Mouse (Mus musculus) G1E (cell line): ENCODE data around the gene Fcgr2b. TPM values are rescaled to one million over a fixed set of nuclear protein-coding genes. Genes with fewer than 3 reads are reported as not detected.
A peak's percentile ranks its signal among the peaks of the same experiment; 100 is the strongest.

Source experiments
- ATAC-seq: 2 replicates; pipeline ENCODE4 v1.8.0; 2016; ENCODE audit warnings: mild to moderate bottlenecking; ENCODE audit not compliant: insufficient number of reproducible peaks, poor library complexity, low FRiP score, severe bottlenecking; ENCODE audit errors: extremely low read depth
- DNase-seq: peaks from one replicate; pipeline ENCODE4 v3.0.0; 2012; ENCODE audit warnings: low spot score
- H3K27me3 ChIP-seq: 2 replicates; pipeline ENCODE4 v1.6.1; 2012; ENCODE audit warnings: mild to moderate bottlenecking, low read length, inconsistent platforms; ENCODE audit not compliant: insufficient read depth
- H3K36me3 ChIP-seq: replicated peaks from 2 replicates; pipeline ENCODE3; 2012; ENCODE audit warnings: mild to moderate bottlenecking, inconsistent platforms
- H3K4me1 ChIP-seq: 2 replicates; pipeline ENCODE4 v1.6.1; 2012; ENCODE audit warnings: low read depth, low read length, inconsistent platforms, mixed read lengths; ENCODE audit not compliant: insufficient read depth
- H3K4me3 ChIP-seq: 2 replicates; pipeline ENCODE4 v1.5.1; 2012; ENCODE audit warnings: low read depth, mild to moderate bottlenecking, inconsistent platforms, low read length, moderate library complexity, mixed read lengths
- H3K9me3 ChIP-seq: replicated peaks from 2 replicates; pipeline ENCODE4 v1.6.1; 2012; ENCODE audit warnings: inconsistent platforms
- CTCF ChIP-seq: IDR thresholded peaks from 2 replicates; pipeline ENCODE4 v1.5.1; 2012; ENCODE audit warnings: low read depth, low read length, inconsistent platforms, mixed read lengths
- GATA1 ChIP-seq: IDR thresholded peaks from 2 replicates; pipeline ENCODE4 v1.6.1; 2012; ENCODE audit warnings: borderline replicate concordance, low read length, inconsistent platforms, mixed read lengths
- GATA2 ChIP-seq: IDR thresholded peaks from 2 replicates; pipeline ENCODE4 v1.6.1; 2012; ENCODE audit warnings: low read depth, low read length, inconsistent platforms, borderline replicate concordance
- POLR2AphosphoS5 ChIP-seq: IDR thresholded peaks from 2 replicates; pipeline ENCODE4 v1.6.1; 2012; ENCODE audit warnings: low read depth, low read length, inconsistent platforms; ENCODE audit not compliant: insufficient replicate concordance
- TAL1 ChIP-seq: conservative IDR thresholded peaks from 2 replicates; pipeline ENCODE4 v1.6.1; 2012; ENCODE audit warnings: low read depth, low read length, inconsistent platforms, mixed read lengths
- polyA plus RNA-seq: library from polyadenylated mRNA; stranded (reverse); fragments of >175 nt; gene quantifications from 2 replicates; pipeline ENCODE4 v1.2.3, GENCODE M21; 2012
- total RNA-seq, 2 experiments: library from RNA; stranded (forward) in 1 of 2; stranded (reverse) in 1 of 2; fragments of 200-1000 nt in 1 of 2; fragments of >200 nt in 1 of 2; fragmentation: Nextera tagmentation in 1 of 2; gene quantifications; 2 replicates each; pipeline ENCODE4 v1.2.3; 2014 to 2017

Fcgr2b gene
- total and polyA plus RNA-seq, 3 experiments: 0.46 to 22.1 (median 5.5) TPM

DNA sequence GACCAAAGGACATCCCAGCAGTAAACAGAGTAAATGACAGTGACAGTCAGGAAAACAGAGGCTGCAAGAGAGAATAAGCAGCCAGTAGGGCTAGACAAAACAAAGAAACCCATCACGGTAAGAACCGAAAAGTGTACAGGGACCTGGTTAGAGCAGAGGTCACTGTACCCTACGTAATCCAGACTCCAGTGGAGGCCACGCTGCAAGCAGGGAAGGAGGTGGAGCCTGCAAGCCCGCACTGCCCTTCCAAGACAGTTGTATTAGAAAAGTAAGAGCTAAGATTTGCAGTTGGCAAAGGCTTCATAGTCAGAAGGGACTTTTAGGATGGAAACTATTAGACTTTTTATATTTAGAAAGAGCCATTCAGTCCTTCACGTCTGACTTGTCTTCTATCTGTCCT is 49.4 kb downstream of the Fcgr2b start:
- H3K4me1 ChIP-seq: peaks cover 23% of the 10 kb centered on the region
- no peak for TF ChIP-seq GATA2
- H3K36me3 ChIP-seq: no peaks in the 10 kb centered on the region
- ATAC-seq (no peak), DNase-seq (no peak)
- H3K4me3 ChIP-seq: no peak overlapping the region
- H3K9me3 ChIP-seq: no peaks in the 10 kb centered on the region
- peaks cover 7% of the 10 kb centered on the region; the same call in 1 of the 2 replicates for H3K27me3 ChIP-seq

DNA sequence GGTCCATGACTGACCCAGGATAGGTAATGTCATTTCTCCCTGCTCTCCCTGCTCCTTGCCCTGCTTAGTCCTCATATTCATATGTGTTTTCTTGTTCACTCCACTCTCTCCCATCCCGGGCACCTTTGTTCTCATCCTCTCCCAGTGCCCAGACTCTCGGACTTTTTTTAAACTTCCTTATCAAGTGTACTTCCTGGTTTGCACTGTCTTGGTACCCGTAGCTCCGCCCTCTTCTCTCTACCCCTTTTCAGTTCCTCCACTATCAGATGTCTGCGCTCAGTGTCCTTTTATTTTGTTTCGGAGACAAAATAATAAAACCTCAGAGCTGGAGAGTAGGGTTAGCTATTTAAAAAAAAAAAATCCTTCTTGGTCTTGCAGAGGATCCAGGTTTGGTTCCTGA is 51.9 kb downstream of the Fcgr2b start:
- Histone ChIP-seq H3K9me3 (no peaks in the 10 kb centered on the region), H3K4me3 (peak overlapping the region; percentile 64), H3K27me3 (peaks cover 16% of the 10 kb centered on the region), H3K4me1 (peaks cover 23% of the 10 kb centered on the region), H3K36me3 (no peaks in the 10 kb centered on the region)
- DNase-seq (peak; percentile 71), ATAC-seq (peak; percentile 93)
- TF ChIP-seq GATA1: no peak
- TF ChIP-seq POLR2AphosphoS5: no peak
- TF ChIP-seq TAL1: no peak
- TF ChIP-seq CTCF: no peak
- no peak for TF ChIP-seq GATA2

DNA sequence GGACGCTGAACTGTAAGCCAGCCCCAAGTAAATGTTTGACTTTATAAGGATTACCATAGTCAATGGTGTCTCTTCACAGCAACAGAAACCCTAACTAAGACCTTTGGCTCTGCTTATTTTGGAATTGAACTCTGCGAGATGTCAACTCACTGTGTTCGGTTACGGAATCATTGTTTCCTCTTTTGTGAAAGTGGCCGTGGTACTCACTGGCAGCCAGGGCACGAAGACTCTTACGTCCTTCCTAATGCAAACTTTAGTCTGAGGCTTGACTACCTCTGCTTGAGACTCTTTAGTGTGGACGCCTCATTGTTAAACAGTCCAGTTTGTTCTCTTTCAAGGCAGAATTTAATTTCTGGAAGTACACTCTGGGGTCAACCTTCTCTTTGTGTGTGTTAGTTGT is 57.0 kb downstream of the Fcgr2b start:
- DNase-seq (no peak), ATAC-seq (no peak)
- Histone ChIP-seq H3K4me3 (no peak overlapping the region), H3K27me3 (peaks cover 24% of the 10 kb centered on the region), H3K9me3 (no peaks in the 10 kb centered on the region), H3K4me1 (peaks cover 13% of the 10 kb centered on the region), H3K36me3 (no peaks in the 10 kb centered on the region)
- TF ChIP-seq GATA2 (no peak), POLR2AphosphoS5 (no peak), CTCF (no peak)

DNA sequence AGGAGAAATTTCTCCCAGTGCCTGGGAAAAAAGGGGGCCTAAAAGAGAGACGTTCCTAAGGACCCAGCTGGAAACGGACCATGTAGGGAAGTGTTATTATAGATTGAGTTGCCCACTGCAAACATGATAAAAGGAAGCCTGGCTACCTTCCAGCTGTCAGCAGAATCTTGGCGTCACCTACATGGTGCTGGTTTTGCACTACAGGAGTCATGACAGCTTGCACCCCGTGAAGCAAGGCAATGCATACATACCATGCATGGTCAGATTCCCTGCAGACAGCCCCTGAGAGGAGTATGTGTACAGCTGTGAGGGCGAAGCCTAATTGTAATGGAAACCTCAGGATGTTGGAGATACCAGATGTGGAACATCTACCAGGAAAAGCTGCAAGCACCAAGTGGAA is 60.7 kb downstream of the Fcgr2b start:
- ATAC-seq (no peak), DNase-seq (no peak)
- Histone ChIP-seq H3K9me3 (no peaks in the 10 kb centered on the region), H3K36me3 (no peaks in the 10 kb centered on the region), H3K4me1 (no peaks in the 10 kb centered on the region; the same call in 1 of the 2 replicates), H3K27me3 (peaks cover 35% of the 10 kb centered on the region), H3K4me3 (no peak overlapping the region)
- no peak for TF ChIP-seq GATA1
- TF ChIP-seq POLR2AphosphoS5: no peak
- no peak for TF ChIP-seq GATA2
- TF ChIP-seq CTCF: no peak
- no peak for TF ChIP-seq TAL1

DNA sequence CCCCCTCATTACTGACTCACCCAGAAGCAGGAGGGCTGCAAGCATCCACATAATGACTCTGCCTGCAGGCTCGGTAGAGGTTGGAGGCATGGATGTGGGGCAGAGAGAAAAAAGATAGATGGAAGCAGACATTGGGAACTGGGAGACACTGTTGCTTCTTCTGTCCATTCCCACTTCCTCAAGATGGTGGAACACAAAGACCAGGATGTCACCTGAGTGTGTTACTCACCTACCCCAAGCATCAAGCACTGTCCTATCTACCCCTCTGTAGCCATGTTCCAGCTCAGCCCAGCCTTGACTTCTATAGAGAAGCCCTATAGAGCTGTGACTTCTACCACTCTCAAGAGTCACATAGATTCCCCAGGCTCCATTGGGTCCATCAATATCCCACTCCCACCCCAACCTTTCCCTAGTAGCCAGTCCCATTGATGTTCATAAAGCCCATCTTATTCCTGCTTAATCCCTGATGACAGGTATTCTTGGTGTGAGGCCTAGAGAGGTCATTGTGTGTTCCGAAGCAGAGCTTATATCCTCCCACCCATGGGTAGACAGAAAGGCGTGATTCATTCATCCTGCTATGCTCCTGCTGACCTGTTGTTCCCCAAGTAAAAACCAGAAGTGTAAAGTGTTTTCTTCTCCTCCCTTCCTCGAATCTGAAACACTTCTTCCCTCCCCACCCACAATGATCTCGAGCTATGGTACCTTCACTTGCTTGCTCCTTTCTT is 63.3 kb downstream of the Fcgr2b start, which contains the start of gene Fcrlb:
Fcrlb (minus strand) TSS at position 51 of the 725 bp plus-strand sequence.
- TF ChIP-seq TAL1 (no peak), GATA2 (no peak), CTCF (no peak), POLR2AphosphoS5 (no peak), GATA1 (no peak)
- H3K36me3 ChIP-seq: no peaks in the 10 kb centered on the region

DNA sequence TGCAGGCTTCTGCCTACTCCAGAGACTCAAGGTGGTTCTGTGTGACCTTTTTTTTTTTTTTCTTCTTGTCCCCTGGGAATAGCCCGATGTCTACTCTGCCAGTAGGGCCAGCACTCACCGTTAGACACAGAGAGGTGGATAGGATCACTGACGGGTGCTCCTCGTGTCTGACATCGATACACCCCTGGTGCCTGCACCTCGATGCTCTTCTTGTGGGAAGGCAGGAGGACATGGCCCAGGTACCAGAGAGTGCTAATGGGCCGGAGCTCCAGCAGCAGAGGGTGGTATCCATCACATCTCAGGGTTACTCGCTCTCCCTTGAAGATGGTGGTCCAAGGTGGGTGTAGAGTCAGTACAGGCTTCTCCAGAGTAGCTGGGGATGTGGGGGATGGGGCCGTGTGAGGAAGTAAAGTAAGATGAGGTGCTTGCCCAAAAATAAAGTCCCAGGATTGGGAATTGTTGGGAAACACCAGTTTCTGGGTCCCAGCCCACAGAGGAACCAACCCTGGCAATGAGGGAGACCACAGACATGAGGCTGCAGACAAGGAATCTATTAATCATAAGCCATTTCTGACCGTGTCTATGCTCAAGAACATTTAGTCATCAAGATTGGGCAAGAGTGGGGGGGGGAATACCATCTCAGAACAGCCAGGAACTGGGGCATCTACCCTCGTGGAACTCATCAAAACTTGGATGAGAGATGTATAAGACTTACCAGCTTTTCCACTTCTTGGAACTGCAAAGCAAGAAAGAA is 64.3 kb downstream of the Fcgr2b start:
- Histone ChIP-seq H3K36me3 (no peaks in the 10 kb centered on the region), H3K4me1 (no peaks in the 10 kb centered on the region; the same call in 1 of the 2 replicates), H3K4me3 (no peak overlapping the region), H3K9me3 (peaks cover 10% of the 10 kb centered on the region), H3K27me3 (peaks cover 43% of the 10 kb centered on the region)
- no peak for ATAC-seq
- no peak for DNase-seq
- TF ChIP-seq GATA2 (no peak), TAL1 (no peak), GATA1 (no peak), CTCF (no peak), POLR2AphosphoS5 (no peak)

More for the DNA sequence above, 63.3 kb downstream of the Fcgr2b start, which contains the start of gene Fcrlb:
- H3K4me1 ChIP-seq: no peaks in the 10 kb centered on the region; the same call in 1 of the 2 replicates
- ATAC-seq (no peak), DNase-seq (no peak)
- H3K27me3 ChIP-seq: peaks cover 38% of the 10 kb centered on the region
- H3K9me3 ChIP-seq: peaks cover 2% of the 10 kb centered on the region; the same call in 1 of the 2 replicates
- H3K4me3 ChIP-seq: no peak within 1 kb of the TSS

Other genes with a start within 250 kb of the Fcgr2b start
- 44.0 and 44.6 TPM in 2 replicates for gene Atf6, start 108.8 kb downstream of the Fcgr2b start, total RNA-seq (2014; fragmentation: Nextera tagmentation)
- 22.5 and 22.7 TPM in 2 replicates for gene Atf6, start 108.8 kb downstream of the Fcgr2b start, total RNA-seq (2017)
- gene Atf6, start 108.8 kb downstream of the Fcgr2b start, polyA plus RNA-seq: 1.7 and 2.1 TPM in 2 replicates
- 1.1 and 1.3 TPM in 2 replicates for gene Gm26620, start 91.5 kb downstream of the Fcgr2b start, total RNA-seq (2014; fragmentation: Nextera tagmentation)
- 0.41 and 0.76 TPM in 2 replicates for gene Gm26620, start 91.5 kb downstream of the Fcgr2b start, total RNA-seq (2017)
- gene Gm26620, start 91.5 kb downstream of the Fcgr2b start, polyA plus RNA-seq: 0.90 and 0.91 TPM in 2 replicates
- gene Dusp12, start 91.0 kb downstream of the Fcgr2b start, total RNA-seq (2014; fragmentation: Nextera tagmentation): 13.2 and 13.9 TPM in 2 replicates
- gene Dusp12, start 91.0 kb downstream of the Fcgr2b start, total RNA-seq (2017): 10.0 TPM in 2 replicates
- gene Dusp12, start 91.0 kb downstream of the Fcgr2b start, polyA plus RNA-seq: 14.0 and 14.4 TPM in 2 replicates
- gene Fcrlb, start 63.6 kb downstream of the Fcgr2b start, total RNA-seq (2014; fragmentation: Nextera tagmentation): not detected in 2 replicates
- not detected in 2 replicates for gene Fcrlb, start 63.6 kb downstream of the Fcgr2b start, total RNA-seq (2017)
- gene Fcrlb, start 63.6 kb downstream of the Fcgr2b start, polyA plus RNA-seq: not detected in 2 replicates
- 0.83 TPM in 1 of 2 replicates, not detected in the other for gene Fcrla, start 49.0 kb downstream of the Fcgr2b start, total RNA-seq (2014; fragmentation: Nextera tagmentation)
- gene Fcrla, start 49.0 kb downstream of the Fcgr2b start, total RNA-seq (2017): 0.38 TPM in 1 of 2 replicates, not detected in the other
- 0.08 TPM in 1 of 2 replicates, not detected in the other for gene Fcrla, start 49.0 kb downstream of the Fcgr2b start, polyA plus RNA-seq
- not detected in 2 replicates for gene Fcgr4, start 42.4 kb upstream of the Fcgr2b start, total RNA-seq (2014; fragmentation: Nextera tagmentation)
- gene Fcgr4, start 42.4 kb upstream of the Fcgr2b start, total RNA-seq (2017): 0.12 and 0.22 TPM in 2 replicates
- gene Fcgr4, start 42.4 kb upstream of the Fcgr2b start, polyA plus RNA-seq: 0.03 TPM in 1 of 2 replicates, not detected in the other
- 7.3 and 9.3 TPM in 2 replicates for gene Fcgr3, start 88.4 kb upstream of the Fcgr2b start, total RNA-seq (2014; fragmentation: Nextera tagmentation)
- 99.6 and 123 TPM in 2 replicates for gene Fcgr3, start 88.4 kb upstream of the Fcgr2b start, total RNA-seq (2017)
- gene Fcgr3, start 88.4 kb upstream of the Fcgr2b start, polyA plus RNA-seq: 0.91 and 1.5 TPM in 2 replicates
- 10.0 and 11.9 TPM in 2 replicates for gene Cfap126, start 137.4 kb upstream of the Fcgr2b start, total RNA-seq (2014; fragmentation: Nextera tagmentation)
- gene Cfap126, start 137.4 kb upstream of the Fcgr2b start, total RNA-seq (2017): 0.64 and 0.76 TPM in 2 replicates
- 0.81 and 1.0 TPM in 2 replicates for gene Cfap126, start 137.4 kb upstream of the Fcgr2b start, polyA plus RNA-seq
- 225 and 249 TPM in 2 replicates for gene Sdhc, start 174.1 kb upstream of the Fcgr2b start, total RNA-seq (2014; fragmentation: Nextera tagmentation)
- 40.5 and 45.0 TPM in 2 replicates for gene Sdhc, start 174.1 kb upstream of the Fcgr2b start, total RNA-seq (2017)
- gene Sdhc, start 174.1 kb upstream of the Fcgr2b start, polyA plus RNA-seq: 67.1 and 158 TPM in 2 replicates
- gene Mpz, start 174.2 kb upstream of the Fcgr2b start, total RNA-seq (2014; fragmentation: Nextera tagmentation): not detected in 2 replicates
- not detected in 2 replicates for gene Mpz, start 174.2 kb upstream of the Fcgr2b start, total RNA-seq (2017)
- 0.29 TPM in 1 of 2 replicates, not detected in the other for gene Mpz, start 174.2 kb upstream of the Fcgr2b start, polyA plus RNA-seq
- gene Pcp4l1, start 219.7 kb upstream of the Fcgr2b start, total RNA-seq (2014; fragmentation: Nextera tagmentation): not detected in 2 replicates
- 0.16 TPM in 1 of 2 replicates, not detected in the other for gene Pcp4l1, start 219.7 kb upstream of the Fcgr2b start, total RNA-seq (2017)
- gene Pcp4l1, start 219.7 kb upstream of the Fcgr2b start, polyA plus RNA-seq: not detected in 2 replicates
- gene Nr1i3, start 237.4 kb upstream of the Fcgr2b start, total RNA-seq (2014; fragmentation: Nextera tagmentation): not detected in 2 replicates
- 0.16 and 0.46 TPM in 2 replicates for gene Nr1i3, start 237.4 kb upstream of the Fcgr2b start, total RNA-seq (2017)
- not detected in 2 replicates for gene Nr1i3, start 237.4 kb upstream of the Fcgr2b start, polyA plus RNA-seq
- 9.7 and 13.7 TPM in 2 replicates for gene Tomm40l, start 246.0 kb upstream of the Fcgr2b start, total RNA-seq (2014; fragmentation: Nextera tagmentation)
- 19.2 and 26.4 TPM in 2 replicates for gene Tomm40l, start 246.0 kb upstream of the Fcgr2b start, total RNA-seq (2017)
- gene Tomm40l, start 246.0 kb upstream of the Fcgr2b start, polyA plus RNA-seq: 31.9 and 35.8 TPM in 2 replicates
- gene Apoa2, start 248.5 kb upstream of the Fcgr2b start, total RNA-seq (2014; fragmentation: Nextera tagmentation): not detected in 2 replicates
- gene Apoa2, start 248.5 kb upstream of the Fcgr2b start, total RNA-seq (2017): not detected in 2 replicates
- gene Apoa2, start 248.5 kb upstream of the Fcgr2b start, polyA plus RNA-seq: 0.17 TPM in 1 of 2 replicates, not detected in the other